Mouse (Mus musculus) hindbrain, embryonic 13.5 days (tissue): ENCODE measurements around the gene Klc3. TPM values are rescaled to one million over a fixed set of nuclear protein-coding genes. Genes with fewer than 3 reads are reported as not detected.

ENCODE experiments used
- ATAC-seq: fragments of 200-750 bp; cut with Nextera tagmentation; 2 replicates; pipeline ENCODE4 v1.8.0; 2017; ENCODE audit warnings: moderate TSS enrichment; ENCODE audit not compliant: low FRiP score
- H3K27ac ChIP-seq: fragments of 300-500 bp; sonication (generic); 2 replicates; pipeline ENCODE4 v1.5.1; 2015; ENCODE audit warnings: inconsistent platforms, mild to moderate bottlenecking, moderate library complexity
- H3K27me3 ChIP-seq: fragments of 300-500 bp; sonication (generic); 2 replicates; pipeline ENCODE4 v1.6.1; 2015; ENCODE audit warnings: mild to moderate bottlenecking, inconsistent platforms
- H3K36me3 ChIP-seq: fragments of 300-500 bp; sonication (generic); 2 replicates; pipeline ENCODE4 v1.6.1; 2015; ENCODE audit warnings: mild to moderate bottlenecking, inconsistent platforms
- H3K4me1 ChIP-seq: fragments of 300-500 bp; sonication (generic); replicated peaks from 2 replicates; pipeline ENCODE4 v1.6.1; 2015; ENCODE audit warnings: inconsistent platforms
- H3K4me2 ChIP-seq: fragments of 300-500 bp; sonication (generic); 2 replicates; pipeline ENCODE4 v1.6.1; 2015; ENCODE audit warnings: inconsistent platforms, mild to moderate bottlenecking, moderate library complexity
- H3K4me3 ChIP-seq: fragments of 300-500 bp; sonication (generic); 2 replicates; pipeline ENCODE4 v1.5.1; 2015; ENCODE audit warnings: mild to moderate bottlenecking, inconsistent platforms
- H3K9ac ChIP-seq: fragments of 300-500 bp; sonication (generic); 2 replicates; pipeline ENCODE4 v1.6.1; 2015; ENCODE audit warnings: mild to moderate bottlenecking, inconsistent platforms
- H3K9me3 ChIP-seq: fragments of 300-500 bp; sonication (generic); 2 replicates; pipeline ENCODE4 v1.6.1; 2016; ENCODE audit warnings: inconsistent platforms
- WGBS: fragments of 180-500 bp; shearing (Covaris S2); methylation state at CpG from one replicate; pipeline ENCODE4 v1.1.7; 2015; 5-methylcytosine and 5-hydroxymethylcytosine counted together
- polyA plus RNA-seq: library from polyadenylated mRNA; unstranded; fragments of >200 nt; fragmentation: Nextera tagmentation; extraction: Ambion mirVana; gene quantifications from 2 replicates; pipeline ENCODE4 v1.2.1, GENCODE M21; 2015

The Klc3 gene
- polyA plus RNA-seq, 1 experiment from 2014 or later: 2.1 TPM

GRCm38 (mm10) chr7:19426888-19427287 is 23.0 kb upstream of the Klc3 start:
- peaks cover 12% of the 10 kb centered on the region for H3K27me3 ChIP-seq
- H3K27ac ChIP-seq: no peak overlapping the region
- no peak overlapping the region for H3K4me2 ChIP-seq
- 90% methylated on average over 6 of the region's 6 CpGs for WGBS
- H3K4me3 ChIP-seq: no peak overlapping the region
- H3K9me3 ChIP-seq: no peaks in the 10 kb centered on the region
- no peak for ATAC-seq
- H3K36me3 ChIP-seq: peaks cover 75% of the 10 kb centered on the region
- H3K9ac ChIP-seq: no peak overlapping the region
- peaks cover 4% of the 10 kb centered on the region; the same call in 1 of the 2 replicates for H3K4me1 ChIP-seq

GRCm38 (mm10) chr7:19426349-19426748 is 22.4 kb upstream of the Klc3 start:
- peaks cover 70% of the 10 kb centered on the region for H3K36me3 ChIP-seq
- H3K9ac ChIP-seq: no peak overlapping the region
- WGBS: 71% methylated on average over 6 of the region's 6 CpGs
- no peak overlapping the region for H3K4me2 ChIP-seq
- H3K27me3 ChIP-seq: peaks cover 17% of the 10 kb centered on the region
- no peak overlapping the region for H3K4me3 ChIP-seq
- no peak overlapping the region for H3K27ac ChIP-seq
- ATAC-seq: no peak
- no peaks in the 10 kb centered on the region for H3K9me3 ChIP-seq
- peaks cover 4% of the 10 kb centered on the region; the same call in 1 of the 2 replicates for H3K4me1 ChIP-seq

- Histone ChIP-seq H3K4me1 (peaks cover 12% of the 10 kb centered on the region), H3K27ac (no peak overlapping the region), H3K9me3 (no peaks in the 10 kb centered on the region), H3K36me3 (peaks cover 47% of the 10 kb centered on the region), H3K9ac (no peak overlapping the region), H3K4me3 (no peak overlapping the region), H3K4me2 (no peak overlapping the region), H3K27me3 (peaks cover 37% of the 10 kb centered on the region)
- WGBS: 71% methylated on average over 4 of the region's 4 CpGs
- ATAC-seq: no peak
These were observed 20.1 kb upstream of the Klc3 start for GRCm38 (mm10) chr7:19424051-19424450.

GRCm38 (mm10) chr7:19423083-19423482 is 19.2 kb upstream of the Klc3 start:
- H3K27me3 ChIP-seq: peaks cover 47% of the 10 kb centered on the region
- H3K27ac ChIP-seq: no peak overlapping the region
- H3K4me1 ChIP-seq: peaks cover 10% of the 10 kb centered on the region
- H3K9me3 ChIP-seq: no peaks in the 10 kb centered on the region
- peaks cover 37% of the 10 kb centered on the region for H3K36me3 ChIP-seq
- H3K9ac ChIP-seq: no peak overlapping the region
- H3K4me3 ChIP-seq: no peak overlapping the region
- H3K4me2 ChIP-seq: no peak overlapping the region
- 90% methylated on average over 3 of the region's 3 CpGs for WGBS
- ATAC-seq: no peak

GRCm38 (mm10) chr7:19420821-19421636 is 17.1 kb upstream of the Klc3 start:
- H3K4me3 ChIP-seq: peak overlapping the region; percentile 45
- no peak overlapping the region for H3K27ac ChIP-seq
- no peaks in the 10 kb centered on the region for H3K9me3 ChIP-seq
- H3K27me3 ChIP-seq: peaks cover 65% of the 10 kb centered on the region
- 13% methylated on average over 43 of the region's 43 CpGs for WGBS
- ATAC-seq: peak; percentile 96
- peaks cover 17% of the 10 kb centered on the region for H3K36me3 ChIP-seq
- H3K9ac ChIP-seq: peak overlapping the region; percentile 60
- peak overlapping the region; percentile 65 for H3K4me2 ChIP-seq
- H3K4me1 ChIP-seq: peaks cover 8% of the 10 kb centered on the region

GRCm38 (mm10) chr7:19420121-19420520 is 16.2 kb upstream of the Klc3 start:
- Histone ChIP-seq H3K27me3 (peaks cover 67% of the 10 kb centered on the region), H3K9ac (no peak overlapping the region), H3K9me3 (no peaks in the 10 kb centered on the region), H3K4me1 (peaks cover 8% of the 10 kb centered on the region), H3K4me3 (no peak overlapping the region), H3K4me2 (peak overlapping the region; percentile 8; the same call in 1 of the 2 replicates), H3K27ac (no peak overlapping the region), H3K36me3 (peaks cover 8% of the 10 kb centered on the region)
- no peak for ATAC-seq
- WGBS: 9% methylated on average over 28 of the region's 28 CpGs

GRCm38 (mm10) chr7:19416590-19416989 is 12.7 kb upstream of the Klc3 start:
- Histone ChIP-seq H3K4me2 (no peak overlapping the region), H3K9ac (no peak overlapping the region), H3K9me3 (peaks cover 7% of the 10 kb centered on the region; the same call in 1 of the 2 replicates), H3K27ac (no peak overlapping the region), H3K27me3 (peaks cover 64% of the 10 kb centered on the region), H3K4me3 (no peak overlapping the region), H3K36me3 (no peaks in the 10 kb centered on the region), H3K4me1 (peaks cover 8% of the 10 kb centered on the region)
- ATAC-seq: no peak
- WGBS: 86% methylated on average over 15 of the region's 15 CpGs

GRCm38 (mm10) chr7:19413525-19413924 is 9.6 kb upstream of the Klc3 start:
- H3K4me1 ChIP-seq: no peaks in the 10 kb centered on the region
- ATAC-seq: no peak
- peaks cover 7% of the 10 kb centered on the region; the same call in 1 of the 2 replicates for H3K9me3 ChIP-seq
- H3K4me2 ChIP-seq: no peak overlapping the region
- no peak overlapping the region for H3K4me3 ChIP-seq
- no peak overlapping the region for H3K9ac ChIP-seq
- H3K27ac ChIP-seq: no peak overlapping the region
- WGBS: 89% methylated on average over 3 of the region's 3 CpGs
- H3K36me3 ChIP-seq: no peaks in the 10 kb centered on the region
- peaks cover 47% of the 10 kb centered on the region for H3K27me3 ChIP-seq

GRCm38 (mm10) chr7:19411783-19412182 is 7.9 kb upstream of the Klc3 start:
- H3K4me1 ChIP-seq: no peaks in the 10 kb centered on the region
- H3K4me3 ChIP-seq: no peak overlapping the region
- WGBS: 89% methylated on average over 5 of the region's 5 CpGs
- no peak overlapping the region for H3K4me2 ChIP-seq
- H3K36me3 ChIP-seq: no peaks in the 10 kb centered on the region
- ATAC-seq: no peak
- H3K9ac ChIP-seq: no peak overlapping the region
- peaks cover 7% of the 10 kb centered on the region; the same call in 1 of the 2 replicates for H3K9me3 ChIP-seq
- peaks cover 33% of the 10 kb centered on the region for H3K27me3 ChIP-seq
- H3K27ac ChIP-seq: no peak overlapping the region

- peaks cover 7% of the 10 kb centered on the region; the same call in 1 of the 2 replicates for H3K9me3 ChIP-seq
- 81% methylated on average over 11 of the region's 11 CpGs for WGBS
- ATAC-seq: no peak
- no peak overlapping the region for H3K4me3 ChIP-seq
- H3K27me3 ChIP-seq: peaks cover 37% of the 10 kb centered on the region
- no peaks in the 10 kb centered on the region for H3K36me3 ChIP-seq
- H3K4me1 ChIP-seq: no peaks in the 10 kb centered on the region
- H3K27ac ChIP-seq: no peak overlapping the region
- no peak overlapping the region for H3K4me2 ChIP-seq
- no peak overlapping the region for H3K9ac ChIP-seq
These were observed 7.0 kb upstream of the Klc3 start for GRCm38 (mm10) chr7:19410766-19411344.

GRCm38 (mm10) chr7:19409753-19410152 is 5.8 kb upstream of the Klc3 start:
- no peak for ATAC-seq
- H3K36me3 ChIP-seq: no peaks in the 10 kb centered on the region
- H3K4me1 ChIP-seq: no peaks in the 10 kb centered on the region
- H3K9me3 ChIP-seq: peaks cover 7% of the 10 kb centered on the region; the same call in 1 of the 2 replicates
- no peak overlapping the region for H3K4me3 ChIP-seq
- WGBS: 59% methylated on average over 6 of the region's 6 CpGs
- no peak overlapping the region for H3K4me2 ChIP-seq
- no peak overlapping the region for H3K9ac ChIP-seq
- H3K27me3 ChIP-seq: peaks cover 42% of the 10 kb centered on the region
- H3K27ac ChIP-seq: no peak overlapping the region

GRCm38 (mm10) chr7:19405417-19405816 is 1.5 kb upstream of the Klc3 start:
- Histone ChIP-seq H3K4me3 (no peak overlapping the region), H3K36me3 (no peaks in the 10 kb centered on the region), H3K9me3 (peaks cover 5% of the 10 kb centered on the region; the same call in 1 of the 2 replicates), H3K9ac (no peak overlapping the region), H3K27ac (no peak overlapping the region), H3K4me2 (0 out of 2 replicates have a peak overlapping the region, but pooled peaks have one; percentile 21), H3K4me1 (peaks cover 11% of the 10 kb centered on the region), H3K27me3 (peaks cover 71% of the 10 kb centered on the region)
- WGBS: 4% methylated on average over 19 of the region's 19 CpGs
- ATAC-seq: peak; percentile 78
